Mouse (Mus musculus): ENCODE measurements around the gene Baiap3.

GRCm38 (mm10) chr17:25215431-25215830 lies 40.7 kb downstream of the Baiap3 start:
- no peak for TF ChIP-seq CTCF (IDR thresholded peaks at IDR 0.05; ENCODE audit: control insufficient read depth, insufficient read depth, low read length)
- TF ChIP-seq POLR2A (IDR thresholded peaks at IDR 0.05; ENCODE audit: borderline replicate concordance, control insufficient read depth, low read depth, low read length) = no peak

Measured in bone marrow, adult 2 months (tissue).